Mouse (Mus musculus) limb, embryonic 13.5 days (tissue): ENCODE measurements at regions not wholly inside any gene's neighbourhood (a gene's known extent, or its start where the extent isn't known, plus 50 kb on each side); places are given as distances from the start of the nearest gene placed in this dataset.

ENCODE experiments used
- ATAC-seq: fragments of 200-750 bp; cut with Nextera tagmentation; 2 replicates; pipeline ENCODE4 v1.8.0; 2017; ENCODE audit warnings: low read depth, moderate number of reproducible peaks, moderate TSS enrichment; ENCODE audit not compliant: low FRiP score
- H3K27ac ChIP-seq: fragments of 300-500 bp; sonication (generic); 2 replicates; pipeline ENCODE4 v1.5.1; 2015; ENCODE audit warnings: inconsistent platforms, mild to moderate bottlenecking, moderate library complexity
- H3K27me3 ChIP-seq: fragments of 300-500 bp; sonication (generic); 2 replicates; pipeline ENCODE4 v1.6.1; 2015; ENCODE audit warnings: mild to moderate bottlenecking, inconsistent platforms
- H3K36me3 ChIP-seq: fragments of 300-500 bp; sonication (generic); 2 replicates; pipeline ENCODE4 v1.6.1; 2015; ENCODE audit warnings: inconsistent platforms, mild to moderate bottlenecking, moderate library complexity
- H3K4me1 ChIP-seq: fragments of 300-500 bp; sonication (generic); 2 replicates; pipeline ENCODE4 v1.6.1; 2015; ENCODE audit warnings: inconsistent platforms
- H3K4me2 ChIP-seq: fragments of 300-500 bp; sonication (generic); replicated peaks from 2 replicates; pipeline ENCODE4 v1.6.1; 2015; ENCODE audit warnings: inconsistent platforms, mild to moderate bottlenecking, moderate library complexity
- H3K4me3 ChIP-seq: fragments of 300-500 bp; sonication (generic); 2 replicates; pipeline ENCODE4 v1.5.1; 2015; ENCODE audit warnings: moderate library complexity, mild to moderate bottlenecking, inconsistent platforms
- H3K9ac ChIP-seq: fragments of 300-500 bp; sonication (generic); 2 replicates; pipeline ENCODE4 v1.6.1; 2015; ENCODE audit warnings: mild to moderate bottlenecking, inconsistent platforms
- H3K9me3 ChIP-seq: fragments of 300-500 bp; sonication (generic); 2 replicates; pipeline ENCODE4 v1.6.1; 2016; ENCODE audit warnings: inconsistent platforms
- WGBS: fragments of 180-500 bp; shearing (Covaris S2); methylation state at CpG from one replicate; pipeline ENCODE4 v1.1.7; 2015; 5-methylcytosine and 5-hydroxymethylcytosine counted together

- WGBS = 37% methylated on average over 7 of the region's 7 CpGs
- ATAC-seq = no peak
These were observed 725.7 kb downstream of the Fat4 start for GRCm38 (mm10) chr3:39612408-39612807.

GRCm38 (mm10) chr3:39637924-39638323, 751.2 kb downstream of the Fat4 start:
- Histone ChIP-seq H3K4me1 (no peaks in the 10 kb centered on the region), H3K27me3 (no peaks in the 10 kb centered on the region), H3K27ac (no peak overlapping the region), H3K4me2 (no peak overlapping the region), H3K9me3 (no peaks in the 10 kb centered on the region), H3K4me3 (no peak overlapping the region), H3K36me3 (no peaks in the 10 kb centered on the region), H3K9ac (no peak overlapping the region)
- no peak for ATAC-seq
- WGBS = 87% methylated on average over 5 of the region's 5 CpGs

More at GRCm38 (mm10) chr3:39612408-39612807, 725.7 kb downstream of the Fat4 start:
- Histone ChIP-seq H3K27me3 (no peaks in the 10 kb centered on the region), H3K9me3 (no peaks in the 10 kb centered on the region), H3K4me1 (peaks cover 6% of the 10 kb centered on the region), H3K9ac (no peak overlapping the region), H3K36me3 (no peaks in the 10 kb centered on the region), H3K27ac (no peak overlapping the region), H3K4me3 (no peak overlapping the region), H3K4me2 (no peak overlapping the region)

GRCm38 (mm10) chr3:39643194-39643593, 756.5 kb downstream of the Fat4 start:
- Histone ChIP-seq H3K4me1 (peaks cover 4% of the 10 kb centered on the region; the same call in 1 of the 2 replicates), H3K27ac (no peak overlapping the region), H3K4me3 (no peak overlapping the region), H3K27me3 (no peaks in the 10 kb centered on the region), H3K36me3 (no peaks in the 10 kb centered on the region), H3K4me2 (no peak overlapping the region), H3K9me3 (no peaks in the 10 kb centered on the region), H3K9ac (no peak overlapping the region)
- no peak for ATAC-seq
- WGBS = 90% methylated on average over 3 of the region's 3 CpGs

- no peaks in the 10 kb centered on the region for H3K9me3 ChIP-seq
- no peak overlapping the region for H3K4me3 ChIP-seq
- no peak overlapping the region for H3K27ac ChIP-seq
- no peaks in the 10 kb centered on the region for H3K27me3 ChIP-seq
- H3K36me3 ChIP-seq = no peaks in the 10 kb centered on the region
- H3K4me2 ChIP-seq = no peak overlapping the region
- H3K4me1 ChIP-seq = no peaks in the 10 kb centered on the region
- ATAC-seq = no peak
- H3K9ac ChIP-seq = no peak overlapping the region
- 90% methylated on average over 3 of the region's 3 CpGs for WGBS
These were observed 780.1 kb downstream of the Fat4 start for GRCm38 (mm10) chr3:39666817-39667216.

GRCm38 (mm10) chr3:39669145-39669544, 782.4 kb downstream of the Fat4 start:
- no peak for ATAC-seq
- Histone ChIP-seq H3K4me1 (peaks cover 8% of the 10 kb centered on the region), H3K4me3 (no peak overlapping the region), H3K9me3 (no peaks in the 10 kb centered on the region), H3K27ac (no peak overlapping the region), H3K4me2 (no peak overlapping the region), H3K27me3 (no peaks in the 10 kb centered on the region), H3K9ac (no peak overlapping the region), H3K36me3 (no peaks in the 10 kb centered on the region)
- 55% methylated on average over 1 of the region's 1 CpGs for WGBS

- ATAC-seq = no peak
- Histone ChIP-seq H3K36me3 (no peaks in the 10 kb centered on the region), H3K4me1 (peaks cover 8% of the 10 kb centered on the region), H3K9me3 (no peaks in the 10 kb centered on the region), H3K9ac (no peak overlapping the region), H3K27ac (no peak overlapping the region), H3K4me3 (no peak overlapping the region), H3K27me3 (no peaks in the 10 kb centered on the region), H3K4me2 (no peak overlapping the region)
- 86% methylated on average over 7 of the region's 7 CpGs for WGBS
These were observed 787.3 kb downstream of the Fat4 start for GRCm38 (mm10) chr3:39673997-39674396.

- no peak overlapping the region for H3K9ac ChIP-seq
- no peaks in the 10 kb centered on the region for H3K36me3 ChIP-seq
- WGBS = 70% methylated on average over 10 of the region's 10 CpGs
- ATAC-seq = no peak
- H3K4me1 ChIP-seq = peaks cover 8% of the 10 kb centered on the region
- no peak overlapping the region for H3K4me3 ChIP-seq
- no peaks in the 10 kb centered on the region for H3K27me3 ChIP-seq
- H3K27ac ChIP-seq = no peak overlapping the region
- no peak overlapping the region for H3K4me2 ChIP-seq
- H3K9me3 ChIP-seq = no peaks in the 10 kb centered on the region
These were observed 788.2 kb downstream of the Fat4 start for GRCm38 (mm10) chr3:39674927-39675326.

- no peak overlapping the region for H3K4me3 ChIP-seq
- ATAC-seq = no peak
- H3K27me3 ChIP-seq = no peaks in the 10 kb centered on the region
- H3K36me3 ChIP-seq = no peaks in the 10 kb centered on the region
- no peak overlapping the region for H3K27ac ChIP-seq
- no peak overlapping the region for H3K9ac ChIP-seq
- WGBS = 96% methylated on average over 1 of the region's 1 CpGs
- peaks cover 8% of the 10 kb centered on the region; the same call in 1 of the 2 replicates for H3K9me3 ChIP-seq
- H3K4me1 ChIP-seq = no peaks in the 10 kb centered on the region
- H3K4me2 ChIP-seq = no peak overlapping the region
These were observed 818.9 kb downstream of the Fat4 start for GRCm38 (mm10) chr3:39705610-39706009.

- Histone ChIP-seq H3K4me3 (no peak overlapping the region), H3K27ac (no peak overlapping the region), H3K9ac (no peak overlapping the region), H3K4me1 (0 out of 2 replicates have a peak, but pooled peaks cover 7% of the 10 kb centered on the region), H3K4me2 (no peak overlapping the region), H3K36me3 (no peaks in the 10 kb centered on the region), H3K27me3 (no peaks in the 10 kb centered on the region), H3K9me3 (no peaks in the 10 kb centered on the region)
- no peak for ATAC-seq
- WGBS = 82% methylated on average over 13 of the region's 13 CpGs
These were observed 818.0 kb upstream of the Intu start for GRCm38 (mm10) chr3:39712795-39713709.

GRCm38 (mm10) chr3:39714056-39714592, 817.0 kb upstream of the Intu start:
- ATAC-seq = no peak
- Histone ChIP-seq H3K36me3 (no peaks in the 10 kb centered on the region), H3K4me1 (peaks cover 11% of the 10 kb centered on the region; the same call in 1 of the 2 replicates), H3K27me3 (no peaks in the 10 kb centered on the region), H3K4me3 (no peak overlapping the region), H3K9me3 (no peaks in the 10 kb centered on the region), H3K9ac (no peak overlapping the region), H3K27ac (no peak overlapping the region), H3K4me2 (no peak overlapping the region)
- WGBS = 30% methylated on average over 5 of the region's 5 CpGs

- Histone ChIP-seq H3K4me2 (no peak overlapping the region), H3K9me3 (no peaks in the 10 kb centered on the region), H3K27ac (no peak overlapping the region), H3K9ac (no peak overlapping the region), H3K36me3 (no peaks in the 10 kb centered on the region), H3K27me3 (no peaks in the 10 kb centered on the region), H3K4me1 (peaks cover 9% of the 10 kb centered on the region; the same call in 1 of the 2 replicates), H3K4me3 (no peak overlapping the region)
- WGBS = 69% methylated on average over 11 of the region's 11 CpGs
- no peak for ATAC-seq
These were observed 812.0 kb upstream of the Intu start for GRCm38 (mm10) chr3:39718946-39719545.

- Histone ChIP-seq H3K27ac (no peak overlapping the region), H3K4me2 (no peak overlapping the region), H3K4me1 (0 out of 2 replicates have a peak, but pooled peaks cover 6% of the 10 kb centered on the region), H3K9me3 (no peaks in the 10 kb centered on the region), H3K4me3 (no peak overlapping the region), H3K36me3 (no peaks in the 10 kb centered on the region), H3K27me3 (no peaks in the 10 kb centered on the region), H3K9ac (no peak overlapping the region)
- peak; percentile 57 for ATAC-seq
- 37% methylated on average over 3 of the region's 3 CpGs for WGBS
These were observed 805.3 kb upstream of the Intu start for GRCm38 (mm10) chr3:39725755-39726154.
